Mouse (Mus musculus) stomach, postnatal 0 days (tissue): Measurements from ENCODE around the gene Zfp683.

Experiments used
- CTCF ChIP-seq: IDR thresholded peaks from 2 replicates; pipeline ENCODE4 v1.5.1; 2016; ENCODE audit warnings: antibody characterized with exemption, low read depth, mild to moderate bottlenecking, moderate library complexity
- EP300 ChIP-seq: optimal IDR thresholded peaks from 2 replicates; pipeline ENCODE3; 2016; ENCODE audit warnings: antibody characterized with exemption

- TF ChIP-seq CTCF, result no peak
- no peak for TF ChIP-seq EP300
Measured at GRCm38 (mm10) chr4:134094004-134094564, 40.4 kb downstream of the Zfp683 start.
